Mouse (Mus musculus) forebrain, embryonic 12.5 days (tissue): Measurements from ENCODE around the gene Actn4. TPM values are rescaled to one million over a fixed set of nuclear protein-coding genes. Genes with fewer than 3 reads are reported as not detected.
"Not testable (repeated sequence)": the region's sequence is repeated elsewhere in the genome, so short reads cannot be mapped to it uniquely, and the experiment has no call there.

Experiments
- ATAC-seq: fragments of 200-750 bp; cut with Nextera tagmentation; 2 replicates; pipeline ENCODE4 v1.8.0; 2017; ENCODE audit warnings: moderate TSS enrichment; ENCODE audit not compliant: low FRiP score
- H3K27ac ChIP-seq: fragments of 300-500 bp; sonication (generic); 2 replicates; pipeline ENCODE4 v1.5.1; 2016; ENCODE audit warnings: mild to moderate bottlenecking
- H3K27me3 ChIP-seq: fragments of 300-500 bp; sonication (generic); 2 replicates; pipeline ENCODE4 v1.6.1; 2016; ENCODE audit warnings: mild to moderate bottlenecking
- H3K36me3 ChIP-seq: fragments of 300-500 bp; sonication (generic); replicated peaks from 2 replicates; pipeline ENCODE4 v1.6.1; 2016; ENCODE audit warnings: mild to moderate bottlenecking
- H3K4me1 ChIP-seq: fragments of 300-500 bp; sonication (generic); 2 replicates; pipeline ENCODE4 v1.6.1; 2016
- H3K4me2 ChIP-seq: fragments of 300-500 bp; sonication (generic); 2 replicates; pipeline ENCODE4 v1.6.1; 2016; ENCODE audit warnings: mild to moderate bottlenecking, moderate library complexity
- H3K4me3 ChIP-seq: fragments of 300-500 bp; sonication (generic); replicated peaks from 2 replicates; pipeline ENCODE4 v1.5.1; 2016; ENCODE audit warnings: mild to moderate bottlenecking
- H3K9ac ChIP-seq: fragments of 300-500 bp; sonication (generic); 2 replicates; pipeline ENCODE4 v1.6.1; 2016; ENCODE audit warnings: mild to moderate bottlenecking
- H3K9me3 ChIP-seq: fragments of 300-500 bp; sonication (generic); 2 replicates; pipeline ENCODE4 v1.6.1; 2016
- WGBS: fragments of 180-500 bp; shearing (Covaris S2); methylation state at CpG from one replicate; pipeline ENCODE4 v1.1.7; 2016; 5-methylcytosine and 5-hydroxymethylcytosine counted together
- polyA plus RNA-seq: library from polyadenylated mRNA; unstranded; fragments of >200 nt; fragmentation: Nextera tagmentation; extraction: Ambion mirVana; gene quantifications from 2 replicates; pipeline ENCODE4 v1.2.1, GENCODE M21; 2016

The Actn4 gene
- polyA plus RNA-seq, 1 experiment from 2014 or later = 159 TPM

GRCm38 (mm10) chr7:28867508-28868340, 94.4 kb downstream of the Actn4 start:
- 30% methylated on average over 23 of the region's 23 CpGs for WGBS
- H3K27me3 ChIP-seq, H3K9me3 ChIP-seq, H3K4me3 ChIP-seq, H3K27ac ChIP-seq, H3K9ac ChIP-seq, ATAC-seq, H3K36me3 ChIP-seq, H3K4me2 ChIP-seq: not testable (repeated sequence)
- peaks cover 11% of the 10 kb centered on the region for H3K4me1 ChIP-seq

DNA sequence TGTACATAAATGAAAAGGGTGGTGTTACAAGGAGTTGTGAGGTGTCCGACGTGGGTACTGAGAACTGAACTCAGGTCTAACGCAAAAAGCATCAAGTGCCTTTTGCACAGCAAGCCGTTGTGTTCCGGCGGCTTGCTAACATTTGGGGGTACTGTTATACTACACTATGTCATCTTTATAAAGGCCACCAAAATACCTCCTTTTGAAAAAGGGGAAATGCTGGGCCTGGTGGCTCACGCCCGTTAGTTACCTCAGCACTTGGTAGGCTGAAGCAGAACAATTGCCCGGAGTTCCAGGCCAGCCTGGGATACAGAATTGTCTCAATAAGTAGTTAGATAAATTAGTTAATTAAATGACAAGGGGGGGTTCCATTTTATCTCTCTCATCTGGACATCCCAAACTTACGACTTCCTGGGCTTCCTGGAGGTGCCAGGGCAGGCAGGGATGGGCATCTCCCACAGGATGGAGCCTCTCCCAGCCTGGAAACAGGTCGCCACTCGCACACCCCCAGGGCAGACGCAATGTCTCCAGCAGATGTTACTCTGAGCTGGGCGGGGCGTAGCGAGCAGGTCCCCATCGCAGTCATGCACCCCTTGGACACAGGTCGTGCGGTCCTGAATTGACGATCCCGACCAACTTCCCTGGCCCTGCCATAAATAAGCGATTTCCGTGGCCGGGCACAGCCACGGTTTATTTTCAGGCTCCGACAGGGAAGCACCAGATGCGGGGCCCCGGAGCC, 95.2 kb downstream of the Actn4 start:
- 92% methylated on average over 28 of the region's 28 CpGs for WGBS
- Histone ChIP-seq H3K9me3 (no peaks in the 10 kb centered on the region), H3K4me3 (no peak overlapping the region), H3K27me3 (no peaks in the 10 kb centered on the region), H3K27ac (no peak overlapping the region), H3K36me3 (no peaks in the 10 kb centered on the region), H3K9ac (no peak overlapping the region), H3K4me1 (peaks cover 11% of the 10 kb centered on the region), H3K4me2 (no peak overlapping the region)
- ATAC-seq = no peak

DNA sequence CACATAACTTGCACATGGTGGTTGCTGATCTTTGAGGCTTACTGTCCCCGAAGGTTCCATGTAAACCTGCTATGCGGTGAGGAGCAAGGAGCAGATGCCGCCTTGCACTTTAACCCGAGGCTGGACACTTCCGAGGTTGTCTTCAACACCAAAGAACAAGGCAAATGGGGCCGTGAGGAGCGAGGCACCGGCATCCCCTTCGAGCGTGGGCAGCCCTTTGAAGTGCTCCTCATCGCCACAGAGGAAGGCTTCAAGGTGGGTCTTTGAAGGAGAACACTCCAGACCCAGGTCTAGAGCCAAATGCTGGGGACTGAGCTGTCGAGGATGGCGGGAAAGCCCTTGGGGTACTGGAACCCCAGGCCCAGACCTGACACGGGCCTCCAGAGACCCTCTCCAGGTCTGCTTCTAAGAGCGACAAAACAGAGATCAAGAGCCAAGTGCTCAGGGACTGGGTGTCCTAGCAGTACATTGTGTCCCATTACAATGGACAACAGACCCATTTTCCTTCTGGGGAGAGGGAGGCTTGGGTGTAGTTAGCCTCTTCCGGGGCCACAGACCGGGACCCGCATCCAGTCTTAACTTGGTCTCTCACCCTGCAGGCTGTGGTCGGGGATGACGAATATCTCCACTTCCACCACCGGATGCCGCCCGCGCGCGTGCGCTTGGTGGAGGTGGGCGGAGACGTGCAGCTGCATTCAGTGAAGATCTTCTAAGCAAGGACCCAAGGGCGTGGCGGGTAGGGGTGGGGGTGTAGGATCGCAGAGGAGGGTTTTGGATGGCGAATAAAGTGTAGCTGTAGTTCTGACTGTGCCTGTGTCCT, 96.4 kb downstream of the Actn4 start:
- Histone ChIP-seq H3K4me3 (peak overlapping the region; percentile 21), H3K9me3 (0 out of 2 replicates have a peak, but pooled peaks cover 4% of the 10 kb centered on the region), H3K4me2 (peak overlapping the region; percentile 50), H3K36me3 (no peaks in the 10 kb centered on the region), H3K27me3 (no peaks in the 10 kb centered on the region), H3K27ac (no peak overlapping the region), H3K9ac (peak overlapping the region; percentile 25; the same call in 1 of the 2 replicates), H3K4me1 (peaks cover 11% of the 10 kb centered on the region)
- peak; percentile 63; the same call in 1 of the 2 replicates for ATAC-seq
- WGBS = 50% methylated on average over 33 of the region's 33 CpGs

- 0 out of 2 replicates have a peak, but pooled peaks cover 5% of the 10 kb centered on the region for H3K9me3 ChIP-seq
- WGBS = 38% methylated on average over 9 of the region's 9 CpGs
- H3K36me3 ChIP-seq = no peaks in the 10 kb centered on the region
- H3K4me3 ChIP-seq = no peak overlapping the region
- H3K4me2 ChIP-seq = peak overlapping the region; percentile 6; the same call in 1 of the 2 replicates
- no peak for ATAC-seq
- peaks cover 11% of the 10 kb centered on the region for H3K4me1 ChIP-seq
- H3K27ac ChIP-seq = no peak overlapping the region
- no peak overlapping the region for H3K9ac ChIP-seq
- no peaks in the 10 kb centered on the region for H3K27me3 ChIP-seq
These were observed 97.8 kb downstream of the Actn4 start for GRCm38 (mm10) chr7:28864288-28864750.

DNA sequence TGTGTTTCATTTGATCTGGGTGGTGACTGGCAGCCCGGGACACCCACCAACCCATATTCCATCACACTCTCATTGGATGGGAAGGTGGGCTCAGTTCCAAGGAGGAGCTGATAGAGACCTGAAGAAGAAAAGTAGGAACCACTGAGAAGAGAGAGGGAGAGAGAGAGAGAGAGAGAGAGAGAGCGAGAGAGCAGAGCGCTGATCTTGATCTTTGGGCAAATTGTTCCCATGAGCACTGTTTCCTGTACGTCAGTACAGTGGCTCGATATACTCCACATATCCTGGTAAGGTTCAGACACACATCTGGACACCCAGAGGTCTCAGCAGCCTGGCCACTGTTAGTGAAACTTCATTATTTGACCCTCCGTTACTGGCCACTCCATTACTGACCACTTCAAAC, 98.6 kb downstream of the Actn4 start, which contains the start of gene Lgals7:
Gene Lgals7 (plus strand): TSS at position 314 of the 400 bp plus-strand sequence.
- no peak for ATAC-seq
- Histone ChIP-seq H3K4me1 (peaks cover 11% of the 10 kb centered on the region), H3K9ac (no peak within 1 kb of the TSS), H3K4me2 (peak within 1 kb of the TSS; percentile 6; the same call in 1 of the 2 replicates), H3K36me3 (no peaks in the 10 kb centered on the region), H3K9me3 (0 out of 2 replicates have a peak, but pooled peaks cover 5% of the 10 kb centered on the region), H3K27ac (no peak within 1 kb of the TSS), H3K4me3 (no peak within 1 kb of the TSS), H3K27me3 (no peaks in the 10 kb centered on the region)
- 89% methylated on average over 6 of the region's 6 CpGs for WGBS

DNA sequence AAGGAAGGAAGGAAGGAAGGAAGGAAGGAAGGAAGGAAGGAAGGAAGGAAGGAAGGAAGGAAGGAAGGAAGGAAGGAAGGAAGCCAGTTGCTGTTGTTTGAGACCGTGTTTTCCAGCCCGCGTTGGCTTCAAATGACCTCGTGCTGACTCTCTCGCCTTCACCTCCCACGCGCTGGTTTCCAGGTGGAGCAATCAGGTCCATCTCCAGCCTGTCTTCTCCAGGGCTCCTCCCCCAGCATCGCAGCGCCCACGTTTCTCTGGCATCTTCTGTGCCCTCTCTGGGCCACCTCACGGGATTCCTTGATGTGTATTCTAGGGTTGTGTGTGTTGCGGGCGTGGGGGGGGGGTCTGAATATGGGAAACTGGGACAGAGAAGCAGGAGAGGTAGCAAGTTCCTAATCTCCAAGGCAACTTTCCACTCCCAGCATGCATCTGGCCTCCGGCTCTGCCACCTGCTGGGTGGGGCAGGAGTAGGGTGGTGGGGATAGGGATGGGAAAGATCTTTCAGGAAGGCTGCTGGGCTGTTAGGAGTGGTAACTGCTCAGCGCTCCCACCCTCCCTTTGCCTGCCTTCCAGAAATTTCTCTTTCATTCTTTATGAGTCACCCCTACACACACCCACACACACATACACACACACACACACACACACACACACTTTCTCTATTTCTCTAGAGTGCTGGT, 99.2 kb downstream of the Actn4 start:
- Histone ChIP-seq H3K4me3 (no peak overlapping the region), H3K9ac (no peak overlapping the region), H3K4me2 (no peak overlapping the region), H3K36me3 (no peaks in the 10 kb centered on the region), H3K4me1 (peaks cover 11% of the 10 kb centered on the region), H3K27ac (no peak overlapping the region), H3K9me3 (0 out of 2 replicates have a peak, but pooled peaks cover 5% of the 10 kb centered on the region), H3K27me3 (no peaks in the 10 kb centered on the region)
- ATAC-seq = no peak
- WGBS = 84% methylated on average over 14 of the region's 15 CpGs

DNA sequence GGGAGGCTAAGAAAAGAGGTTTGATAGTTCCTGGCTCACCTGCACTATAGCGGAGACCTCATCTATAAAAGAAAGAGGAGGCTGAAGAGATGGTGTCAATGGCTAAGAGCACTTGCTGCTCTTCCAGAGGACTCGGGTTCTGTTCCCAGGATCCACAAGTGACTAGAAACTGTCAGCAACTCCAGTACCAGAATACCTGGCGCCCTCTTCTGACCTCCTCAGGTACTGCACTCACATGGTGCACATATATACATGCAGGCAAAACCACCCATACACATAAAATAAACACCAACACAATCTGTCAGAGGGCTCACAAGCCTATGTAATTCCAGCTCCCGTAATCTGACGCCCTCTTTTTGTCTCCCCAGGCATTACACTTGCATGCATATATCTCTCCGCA, 101.2 kb downstream of the Actn4 start:
- Histone ChIP-seq H3K36me3 (no peaks in the 10 kb centered on the region), H3K27ac (no peak overlapping the region), H3K4me1 (peaks cover 8% of the 10 kb centered on the region), H3K9me3 (0 out of 2 replicates have a peak, but pooled peaks cover 5% of the 10 kb centered on the region), H3K4me3 (no peak overlapping the region), H3K27me3 (no peaks in the 10 kb centered on the region), H3K9ac (no peak overlapping the region), H3K4me2 (no peak overlapping the region)
- ATAC-seq = no peak
- WGBS = 89% methylated on average over 6 of the region's 6 CpGs

GRCm38 (mm10) chr7:28859953-28860352, 102.2 kb downstream of the Actn4 start:
- 86% methylated on average over 2 of the region's 2 CpGs for WGBS
- no peaks in the 10 kb centered on the region for H3K27me3 ChIP-seq
- H3K9ac ChIP-seq = no peak overlapping the region
- no peak overlapping the region for H3K4me2 ChIP-seq
- no peak overlapping the region for H3K4me3 ChIP-seq
- ATAC-seq = no peak
- 0 out of 2 replicates have a peak, but pooled peaks cover 5% of the 10 kb centered on the region for H3K9me3 ChIP-seq
- H3K4me1 ChIP-seq = peaks cover 8% of the 10 kb centered on the region
- no peaks in the 10 kb centered on the region for H3K36me3 ChIP-seq
- no peak overlapping the region for H3K27ac ChIP-seq

GRCm38 (mm10) chr7:28850642-28851041, 111.5 kb downstream of the Actn4 start:
- H3K27me3 ChIP-seq = no peaks in the 10 kb centered on the region
- H3K9ac ChIP-seq = no peak overlapping the region
- H3K9me3 ChIP-seq = 0 out of 2 replicates have a peak, but pooled peaks cover 3% of the 10 kb centered on the region
- ATAC-seq = no peak
- WGBS = 86% methylated on average over 4 of the region's 4 CpGs
- H3K4me2 ChIP-seq = no peak overlapping the region
- no peak overlapping the region for H3K27ac ChIP-seq
- H3K36me3 ChIP-seq = no peaks in the 10 kb centered on the region
- no peaks in the 10 kb centered on the region for H3K4me1 ChIP-seq
- no peak overlapping the region for H3K4me3 ChIP-seq

- H3K27me3 ChIP-seq = no peaks in the 10 kb centered on the region
- no peak overlapping the region for H3K4me3 ChIP-seq
- no peak overlapping the region for H3K27ac ChIP-seq
- no peak overlapping the region for H3K4me2 ChIP-seq
- ATAC-seq = no peak
- no peaks in the 10 kb centered on the region for H3K36me3 ChIP-seq
- no peak overlapping the region for H3K9ac ChIP-seq
- H3K9me3 ChIP-seq = 0 out of 2 replicates have a peak, but pooled peaks cover 3% of the 10 kb centered on the region
- WGBS = 63% methylated on average over 1 of the region's 1 CpGs
- no peaks in the 10 kb centered on the region for H3K4me1 ChIP-seq
These were observed 112.4 kb downstream of the Actn4 start for GRCm38 (mm10) chr7:28849700-28850236.

DNA sequence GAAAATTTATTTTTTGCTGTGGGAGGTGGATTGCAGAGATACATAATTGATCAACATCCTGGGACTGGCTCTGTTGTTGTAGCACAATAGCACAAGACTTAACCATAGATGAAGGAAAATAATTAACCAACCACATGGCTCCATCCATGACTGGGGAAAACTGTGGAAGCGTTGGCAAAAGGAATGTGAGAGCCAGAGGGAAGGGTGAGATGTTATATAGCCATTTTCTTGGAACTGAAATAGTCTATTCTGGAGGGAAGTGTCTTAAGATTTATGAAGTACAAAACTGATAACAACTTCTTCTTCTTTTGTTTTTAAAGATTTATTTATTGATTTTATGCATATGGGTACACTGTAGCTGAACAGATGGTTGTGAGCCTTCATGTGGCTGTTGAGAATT, 114.9 kb downstream of the Actn4 start:
- Histone ChIP-seq H3K27me3 (no peaks in the 10 kb centered on the region), H3K4me1 (no peaks in the 10 kb centered on the region), H3K4me3 (no peak overlapping the region), H3K9me3 (0 out of 2 replicates have a peak, but pooled peaks cover 3% of the 10 kb centered on the region), H3K36me3 (no peaks in the 10 kb centered on the region), H3K27ac (no peak overlapping the region), H3K4me2 (no peak overlapping the region), H3K9ac (no peak overlapping the region)
- ATAC-seq = no peak
- 88% methylated on average over 1 of the region's 1 CpGs for WGBS
